Mouse (Mus musculus): Measurements from ENCODE around the gene Adamtsl3. TPM values are rescaled to one million over a fixed set of nuclear protein-coding genes. Genes with fewer than 3 reads are reported as not detected.

The Adamtsl3 gene
- total RNA-seq, 2 experiments from 2014 or later, result 2.4 to 4.0 TPM

DNA sequence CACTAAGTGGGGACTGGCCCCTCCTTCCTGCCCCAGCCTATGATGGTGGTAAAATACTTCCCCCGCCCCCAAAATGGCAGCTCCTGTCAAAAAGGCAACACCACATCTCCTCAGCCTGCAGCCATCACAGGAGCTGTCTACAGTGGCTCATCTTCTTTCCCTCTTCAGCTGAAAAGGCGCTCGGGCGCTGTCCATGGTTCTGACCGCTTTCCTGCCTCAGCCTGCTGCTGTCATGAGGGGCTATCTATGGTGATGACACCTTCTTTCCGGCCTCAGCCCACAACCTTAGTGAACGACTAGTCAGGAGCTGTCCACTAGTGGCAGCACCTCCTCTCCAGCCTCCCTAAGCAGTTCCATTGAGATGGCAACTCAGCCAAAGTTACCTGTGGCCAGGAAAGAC lies 289.8 kb downstream of the Adamtsl3 start:
- no peak for DNase-seq (ENCODE audit: low spot score)

DNA sequence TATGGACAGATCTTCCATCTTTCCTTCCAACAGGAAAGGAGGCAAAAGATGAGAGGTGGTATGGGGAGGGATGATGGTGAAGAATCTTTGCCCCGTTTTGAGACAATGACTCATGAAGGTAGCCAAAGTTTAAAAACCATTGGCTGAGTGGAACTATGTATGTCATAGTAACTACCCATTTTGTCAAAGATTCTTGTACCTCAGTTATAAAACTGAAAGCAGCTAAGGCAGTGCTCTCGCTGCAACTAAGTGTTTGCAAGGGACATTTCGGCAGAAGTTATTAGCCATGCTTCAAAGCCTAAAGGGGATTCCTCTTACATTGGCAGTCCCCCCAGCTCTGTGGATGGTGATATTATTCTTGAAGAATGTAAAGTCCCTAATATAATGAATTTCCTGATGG lies 311.7 kb downstream of the Adamtsl3 start:
- DNase-seq (ENCODE audit: low spot score), result no peak

GRCm38 (mm10) chr7:82647909-82648308 lies 312.4 kb downstream of the Adamtsl3 start:
- DNase-seq (ENCODE audit: low spot score), result no peak

DNA sequence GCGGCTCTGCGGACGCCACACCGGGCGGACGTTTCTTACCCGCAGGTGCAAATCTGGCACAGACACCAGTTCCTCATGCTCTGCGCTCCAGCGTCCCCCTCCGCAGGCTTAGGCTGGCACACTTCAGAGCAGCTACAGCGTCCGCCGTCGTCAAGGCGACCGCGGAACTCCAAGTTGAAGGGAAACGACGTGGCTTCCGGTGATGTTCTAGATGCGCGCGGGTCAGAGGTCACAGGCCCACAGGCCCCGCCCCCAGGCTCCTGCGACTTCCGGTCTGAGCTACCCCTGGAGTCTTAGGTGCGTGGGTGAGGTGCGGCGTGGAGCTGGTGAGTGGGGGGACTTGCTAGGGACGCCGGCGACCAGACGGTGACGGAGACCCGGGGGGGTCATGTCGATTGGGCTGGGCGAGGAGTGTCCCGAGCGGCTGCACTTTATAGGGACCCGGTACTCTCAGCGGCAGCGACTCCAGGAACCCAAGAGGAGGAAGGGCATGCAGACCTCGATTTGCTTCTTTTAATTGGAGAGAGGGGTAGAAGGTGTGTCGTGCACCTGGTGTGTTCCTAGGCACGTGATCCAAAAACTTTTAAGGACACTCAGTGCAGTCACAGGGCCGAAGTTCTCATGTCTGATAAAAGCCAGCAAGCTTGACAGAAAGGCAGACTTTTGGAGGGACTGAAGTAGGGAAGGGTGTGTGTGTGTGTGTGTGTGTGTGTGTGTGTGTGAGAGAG lies 313.0 kb downstream of the Adamtsl3 start, which contains the start of the genes Saxo2 and Efl1:
Saxo2 (minus strand) TSS at position 176 of the 728 bp plus-strand sequence.
Efl1 (plus strand) TSS at position 262 of the 728 bp plus-strand sequence.
- DNase-seq (ENCODE audit: low spot score), result peak; percentile 93

DNA sequence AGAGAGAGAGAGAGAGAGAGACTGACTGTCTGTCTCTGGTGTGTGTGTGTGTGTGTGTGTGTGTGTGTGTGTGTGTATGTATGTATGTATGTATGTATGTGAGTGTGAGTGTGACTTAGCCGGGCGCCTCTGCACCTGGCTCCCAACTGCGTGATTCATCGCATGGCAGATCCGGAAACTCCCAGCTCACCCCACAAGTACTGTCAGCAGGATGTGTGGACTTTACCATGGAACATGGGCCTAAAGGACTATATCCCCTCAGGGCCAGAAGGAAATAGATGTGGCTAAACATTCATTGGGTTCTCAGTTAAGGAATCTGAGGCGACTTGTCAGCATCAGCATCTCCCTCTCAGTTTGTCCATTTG lies 313.6 kb downstream of the Adamtsl3 start:
- DNase-seq (ENCODE audit: low spot score), result no peak

Other genes starting within 250 kb of the Adamtsl3 start
- under 1 TPM; 0.27 to 0.31 TPM for gene Sh3gl3, start 161.9 kb upstream of the Adamtsl3 start, total RNA-seq (2021)